Comparison of ENCODE assay signal across 9 mouse cellular contexts in the genomic region with DNA sequence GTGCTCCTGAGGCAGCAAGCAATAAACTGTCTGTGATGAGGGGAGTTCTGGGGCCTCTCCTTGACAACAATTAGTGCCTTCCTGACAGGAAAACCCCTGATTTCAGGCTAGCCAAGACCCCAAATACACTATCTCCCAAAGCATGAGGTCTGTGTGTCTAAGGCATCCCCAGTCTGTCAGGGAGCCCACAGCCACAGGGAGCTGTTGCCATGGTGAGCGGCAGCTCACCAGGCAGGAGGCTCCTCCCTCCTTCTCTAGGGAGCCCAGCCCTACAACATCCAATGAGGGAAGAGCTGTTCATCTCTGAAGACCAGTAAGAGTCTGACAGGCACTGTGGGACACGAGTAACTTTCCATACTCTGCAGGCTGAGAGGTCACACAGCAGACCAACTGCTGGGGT. TPM values are rescaled to one million over a fixed set of nuclear protein-coding genes. Genes with fewer than 3 reads are reported as not detected.
A peak's percentile ranks its signal among the peaks of the same experiment; 100 is the strongest.
DNase-seq lines count a peak whose midpoint lies in the region; ATAC-seq lines count a peak whose summit lies in the region.
"Had no signal": no experiment of that assay in that cellular context is flagged by ENCODE, and none has a peak within 500 bp of the region (broad histone marks: within the 10 kb centered on the region; RNA-seq: fewer than 3 reads in every experiment).

No protein-coding gene starts in this region.

- H3K27ac ChIP-seq in midbrain, embryonic 11.5 days (ENCODE audit: low read depth, low read length) = no peak overlapping the region
- H3K27ac ChIP-seq: liver, embryonic 14.5 days had no signal

- ATAC-seq in cerebellum, adult (ENCODE audit: insufficient number of reproducible peaks, low FRiP score, low TSS enrichment) = peak; percentile 21
- peak; percentile 91 for ATAC-seq in midbrain, embryonic 11.5 days (ENCODE audit: low FRiP score)
- ATAC-seq in erythroblast, adult 5-6 weeks (replicated peaks; ENCODE audit: low FRiP score, poor library complexity, severe bottlenecking) = no peak

- peaks cover 16% of the 10 kb centered on the region for H3K27me3 ChIP-seq in midbrain, embryonic 11.5 days (ENCODE audit: control insufficient read depth, insufficient read depth, low read length)

- H3K9me3 ChIP-seq in midbrain, embryonic 11.5 days (ENCODE audit: control insufficient read depth, low read length) = no peaks in the 10 kb centered on the region

- no peak overlapping the region; the same call in 1 of the 2 replicates for H3K9ac ChIP-seq in midbrain, embryonic 11.5 days (ENCODE audit: low read length)
- H3K9ac ChIP-seq: liver, embryonic 14.5 days had no signal

- no peak overlapping the region for H3K4me2 ChIP-seq in midbrain, embryonic 11.5 days

- DNase-seq in cerebellum, adult 11 months = no peak
- peak; percentile 79 for DNase-seq in cerebellum, adult 9-10 months
- peak; percentile 64 to 74 for DNase-seq in frontal cortex, postnatal 36 days (ENCODE audit: low spot score in 2 of 2)
- DNase-seq in midbrain, embryonic 11.5 days (ENCODE audit: low spot score, missing footprints) = peak; percentile 87
- DNase-seq in adrenal gland, postnatal 25 days = no peak
- DNase-seq in kidney, postnatal 25 days = no peak

- no peak overlapping the region for H3K4me3 ChIP-seq in midbrain, embryonic 11.5 days (ENCODE audit: low read depth, low read length)

- 0% methylated on average over 2 of the region's 2 CpGs for WGBS in midbrain, embryonic 11.5 days

- no peaks in the 10 kb centered on the region for H3K36me3 ChIP-seq in midbrain, embryonic 11.5 days (ENCODE audit: control insufficient read depth, insufficient read depth, low read length)

- H3K4me1 ChIP-seq in midbrain, embryonic 11.5 days (ENCODE audit: control insufficient read depth, insufficient read depth, low read length) = peaks cover 15% of the 10 kb centered on the region

RNA-seq across cellular contexts. Expression of a gene that starts 3.0 kb away (rescaled TPM):
- 0.87 and 0.94 TPM in 2 replicates for polyA plus RNA-seq in midbrain, embryonic 11.5 days (2014; fragmentation: Nextera tagmentation; extraction: Ambion mirVana)
- 38.2 and 49.3 TPM in 2 replicates for total RNA-seq in adrenal gland, postnatal 25 days (2021)
- total RNA-seq in erythroblast, adult 5-6 weeks (2015; ENCODE audit: low replicate concordance) = not detected in 2 replicates
- total RNA-seq in erythroblast, adult 5-6 weeks (2017; ENCODE audit: low replicate concordance) = not detected in 2 replicates
- polyA plus RNA-seq: liver, embryonic 14.5 days had no signal

RNA-seq across cellular contexts. Expression of a gene that starts 24.7 kb away (rescaled TPM):
- polyA plus RNA-seq in midbrain, embryonic 11.5 days (2014; fragmentation: Nextera tagmentation; extraction: Ambion mirVana) = 8.7 and 8.8 TPM in 2 replicates
- 3.7 and 6.3 TPM in 2 replicates for total RNA-seq in adrenal gland, postnatal 25 days (2021)
- total RNA-seq in erythroblast, adult 5-6 weeks (2015; ENCODE audit: low replicate concordance) = not detected in 2 replicates
- total RNA-seq in erythroblast, adult 5-6 weeks (2017; ENCODE audit: low replicate concordance) = not detected in 2 replicates

RNA-seq across cellular contexts. Expression of a gene that starts 27.3 kb away (rescaled TPM):
- 414 and 426 TPM in 2 replicates for polyA plus RNA-seq in midbrain, embryonic 11.5 days (2014; fragmentation: Nextera tagmentation; extraction: Ambion mirVana)
- total RNA-seq in adrenal gland, postnatal 25 days (2021) = 79.5 and 82.6 TPM in 2 replicates
- 45.6 and 74.6 TPM in 2 replicates for total RNA-seq in erythroblast, adult 5-6 weeks (2015; ENCODE audit: low replicate concordance)
- 3.9 and 6.9 TPM in 2 replicates for total RNA-seq in erythroblast, adult 5-6 weeks (2017; ENCODE audit: low replicate concordance)

RNA-seq across cellular contexts. Expression of a gene that starts 42.8 kb away (rescaled TPM):
- polyA plus RNA-seq in midbrain, embryonic 11.5 days (2014; fragmentation: Nextera tagmentation; extraction: Ambion mirVana) = not detected in 2 replicates
- total RNA-seq in adrenal gland, postnatal 25 days (2021) = not detected in 2 replicates
- 0.21 TPM in 1 of 2 replicates, not detected in the other for total RNA-seq in erythroblast, adult 5-6 weeks (2015; ENCODE audit: low replicate concordance)
- 0.14 TPM in 1 of 2 replicates, not detected in the other for total RNA-seq in erythroblast, adult 5-6 weeks (2017; ENCODE audit: low replicate concordance)

RNA-seq across cellular contexts. Expression of a gene that starts 53.2 kb away (rescaled TPM):
- 0.14 TPM in 1 of 2 replicates, not detected in the other for polyA plus RNA-seq in midbrain, embryonic 11.5 days (2014; fragmentation: Nextera tagmentation; extraction: Ambion mirVana)
- total RNA-seq in adrenal gland, postnatal 25 days (2021) = 0.58 TPM in 1 of 2 replicates, not detected in the other
- total RNA-seq in erythroblast, adult 5-6 weeks (2015; ENCODE audit: low replicate concordance) = not detected in 2 replicates
- total RNA-seq in erythroblast, adult 5-6 weeks (2017; ENCODE audit: low replicate concordance) = not detected in 2 replicates

Comparison
In these comparisons a context has a peak if more than half of its experiments do, and no peak if none do; other contexts are left out.
1. DNase-seq: peak in cerebellum, adult 9-10 months (single experiment), frontal cortex, postnatal 36 days (2 of 2) and midbrain, embryonic 11.5 days (single experiment); none in cerebellum, adult 11 months (single experiment), adrenal gland, postnatal 25 days (single experiment) and kidney, postnatal 25 days (0 of 2).
2. RNA of a gene that starts 3.0 kb away (total RNA-seq): 38.2 to 49.3 TPM in adrenal gland, postnatal 25 days; not detected in erythroblast, adult 5-6 weeks; every median in the first group is over 10 times any median in the second.